Mouse (Mus musculus) heart, embryonic 10.5 days (tissue): ENCODE measurements at regions not wholly inside any gene's neighbourhood (a gene's known extent, or its start where the extent isn't known, plus 50 kb on each side); places are given as distances from the start of the nearest gene placed in this dataset.
"Not testable (repeated sequence)": the region's sequence is repeated elsewhere in the genome, so short reads cannot be mapped to it uniquely, and the experiment has no call there.

Source experiments
- DNase-seq: peaks from one replicate; pipeline ENCODE4 v3.0.0-alpha.2; 2017; ENCODE audit warnings: low spot score
- H3K27ac ChIP-seq: fragments of 300-500 bp; sonication (generic); 2 replicates; pipeline ENCODE4 v1.5.1; 2016; ENCODE audit warnings: mild to moderate bottlenecking
- H3K27me3 ChIP-seq: fragments of 300-500 bp; sonication (generic); 2 replicates; pipeline ENCODE4 v1.6.1; 2016; ENCODE audit warnings: mild to moderate bottlenecking; ENCODE audit not compliant: poor library complexity, insufficient read depth, severe bottlenecking
- H3K36me3 ChIP-seq: fragments of 300-500 bp; sonication (generic); 2 replicates; pipeline ENCODE4 v1.6.1; 2016; ENCODE audit warnings: mild to moderate bottlenecking, moderate library complexity
- H3K4me1 ChIP-seq: fragments of 300-500 bp; sonication (generic); 2 replicates; pipeline ENCODE4 v1.6.1; 2016; ENCODE audit warnings: mild to moderate bottlenecking
- H3K4me3 ChIP-seq: fragments of 300-500 bp; sonication (generic); 2 replicates; pipeline ENCODE4 v1.5.1; 2016; ENCODE audit warnings: mild to moderate bottlenecking, moderate library complexity
- H3K9me3 ChIP-seq: fragments of 300-500 bp; sonication (generic); 2 replicates; pipeline ENCODE4 v1.6.1; 2016; ENCODE audit warnings: mild to moderate bottlenecking, moderate library complexity
- WGBS: fragments of 180-500 bp; shearing (Covaris S2); methylation state at CpG from one replicate; pipeline ENCODE4 v1.1.7; 2016; 5-methylcytosine and 5-hydroxymethylcytosine counted together

GRCm38 (mm10) chr16:3114473-3115335, 476.1 kb upstream of the Olfr161 start:
- not testable (repeated sequence) for H3K27ac ChIP-seq, H3K9me3 ChIP-seq, H3K4me1 ChIP-seq, DNase-seq, H3K4me3 ChIP-seq, H3K36me3 ChIP-seq, H3K27me3 ChIP-seq
- WGBS = 41% methylated on average over 3 of the region's 3 CpGs

GRCm38 (mm10) chr16:3115336-3116112, 475.3 kb upstream of the Olfr161 start:
- DNase-seq = peak; percentile 68
- H3K4me1 ChIP-seq, H3K27ac ChIP-seq, H3K4me3 ChIP-seq, H3K36me3 ChIP-seq, H3K27me3 ChIP-seq, H3K9me3 ChIP-seq: not testable (repeated sequence)
- 74% methylated on average over 8 of the region's 9 CpGs for WGBS

- H3K4me1 ChIP-seq, DNase-seq, H3K27me3 ChIP-seq, H3K27ac ChIP-seq, H3K36me3 ChIP-seq, H3K9me3 ChIP-seq, H3K4me3 ChIP-seq: not testable (repeated sequence)
- 60% methylated on average over 2 of the region's 3 CpGs for WGBS
These were observed 474.7 kb upstream of the Olfr161 start for GRCm38 (mm10) chr16:3116113-3116511.

- not testable (repeated sequence) for DNase-seq, H3K4me3 ChIP-seq, H3K27ac ChIP-seq, H3K9me3 ChIP-seq, H3K36me3 ChIP-seq, H3K4me1 ChIP-seq, H3K27me3 ChIP-seq
These were observed 469.6 kb upstream of the Olfr161 start for GRCm38 (mm10) chr16:3121216-3121615.

- H3K27me3 ChIP-seq, H3K9me3 ChIP-seq, H3K4me1 ChIP-seq, DNase-seq, H3K27ac ChIP-seq, H3K36me3 ChIP-seq, H3K4me3 ChIP-seq: not testable (repeated sequence)
- 47% methylated on average over 4 of the region's 6 CpGs for WGBS
These were observed 468.5 kb upstream of the Olfr161 start for GRCm38 (mm10) chr16:3122145-3122860.

GRCm38 (mm10) chr16:3122861-3123477, 467.9 kb upstream of the Olfr161 start:
- not testable (repeated sequence) for H3K4me3 ChIP-seq, H3K27ac ChIP-seq, H3K36me3 ChIP-seq, H3K4me1 ChIP-seq, H3K27me3 ChIP-seq, H3K9me3 ChIP-seq
- peak; percentile 68 for DNase-seq
- 63% methylated on average over 8 of the region's 8 CpGs for WGBS

GRCm38 (mm10) chr16:3127317-3127716, 463.5 kb upstream of the Olfr161 start:
- H3K27me3 ChIP-seq, H3K4me1 ChIP-seq, H3K9me3 ChIP-seq, H3K4me3 ChIP-seq, H3K27ac ChIP-seq, H3K36me3 ChIP-seq: not testable (repeated sequence)
- peak; percentile 5 for DNase-seq
- WGBS = 34% methylated on average over 2 of the region's 2 CpGs
